Mouse (Mus musculus): ENCODE measurements around the gene Tspan3. TPM values are rescaled to one million over a fixed set of nuclear protein-coding genes. Genes with fewer than 3 reads are reported as not detected.

The Tspan3 gene
- total RNA-seq (2021), result 100 to 1,000 TPM; 341 to 346 TPM
- long read RNA-seq, transcript Tspan3-201 (7 exons, 1,716 nt), result major isoform, 550 of 580 reads
- long read RNA-seq, partial matches to known transcripts, result 9 of 580 reads
- long read RNA-seq, other reads (novel, unspliced or antisense), result 20 of 580 reads

DNA sequence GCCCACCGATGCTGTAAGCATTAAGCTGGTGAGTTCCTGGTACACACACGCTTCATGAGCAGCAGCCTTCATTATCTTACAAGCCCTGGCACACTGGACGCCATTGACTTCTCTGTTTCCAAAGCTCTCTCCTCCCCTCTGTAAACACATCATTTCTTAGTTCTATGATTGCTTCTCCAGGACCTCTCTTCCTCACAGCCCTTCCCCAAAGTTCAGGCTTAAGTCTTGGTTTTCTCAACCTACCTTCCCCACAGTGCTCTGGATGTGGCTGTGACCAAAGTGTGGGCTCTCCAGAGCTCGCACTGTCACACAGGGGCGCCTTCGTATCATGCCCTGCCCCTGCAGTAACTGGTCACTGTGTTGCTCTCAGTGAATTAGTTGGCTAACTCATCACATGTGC, at the start of gene Tspan3:
TSS of gene Tspan3 (minus strand) at position 101 of the 400 bp plus-strand sequence.
- no peak for DNase-seq (ENCODE audit: low spot score in 2 of 2)

DNA sequence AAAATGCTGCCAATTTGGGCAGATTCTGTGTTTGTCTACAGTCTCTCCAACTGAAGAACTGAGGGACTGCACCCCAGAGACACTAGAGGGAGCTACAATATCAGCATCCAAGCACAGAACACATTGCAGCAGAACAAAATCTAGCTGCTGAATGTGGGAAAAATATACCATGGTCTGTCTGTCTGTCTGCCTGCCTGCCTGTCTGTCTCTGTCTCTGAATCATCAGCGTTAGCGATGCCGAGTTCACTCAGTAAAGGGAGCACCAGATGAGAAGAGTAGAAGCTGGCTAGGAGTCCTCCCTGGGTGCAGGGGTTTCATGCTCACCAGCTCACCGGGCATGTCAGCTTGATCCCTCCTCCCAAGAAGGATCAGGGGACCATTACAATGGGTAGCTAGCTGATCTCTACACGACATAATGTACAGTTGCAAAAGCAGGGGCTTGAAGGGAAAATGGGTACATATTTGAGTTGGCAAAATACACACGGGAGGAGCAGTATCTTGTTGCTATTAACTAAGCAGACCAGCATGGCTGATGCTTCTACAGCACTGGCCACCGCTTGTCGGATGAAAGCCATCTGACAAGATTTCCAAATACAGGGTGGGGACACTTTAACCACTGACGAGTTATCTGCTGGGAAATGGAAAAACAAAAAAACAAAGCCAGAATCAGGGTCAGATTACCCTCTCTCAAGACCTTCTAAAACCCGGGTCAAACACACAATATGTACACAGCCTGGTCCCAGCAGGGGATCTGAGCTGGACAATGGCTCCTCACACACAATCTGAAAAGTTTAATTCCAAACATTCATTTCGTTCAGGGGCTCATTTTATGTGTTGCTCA, 48.4 kb upstream of the Tspan3 start:
- peak; percentile 65 to 84 for DNase-seq (ENCODE audit: low spot score in 2 of 2)

DNA sequence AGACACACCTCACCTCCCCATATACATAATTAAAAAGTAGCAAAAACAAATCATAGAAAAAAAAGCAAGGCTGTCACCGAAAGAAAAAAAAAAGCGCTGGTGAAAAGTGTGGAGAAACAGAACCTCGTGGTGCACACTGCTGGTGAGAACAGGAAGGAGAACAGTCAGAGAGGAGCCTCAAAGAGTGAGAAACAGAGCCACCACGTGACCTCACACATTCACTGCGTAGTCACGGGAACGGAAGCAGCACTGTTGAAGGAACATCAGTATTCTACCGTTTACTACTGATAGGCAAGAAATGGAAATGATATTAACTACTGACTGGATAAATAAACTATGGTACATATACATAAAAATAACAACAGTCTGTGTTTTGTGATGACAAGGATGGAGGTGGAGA, 43.5 kb upstream of the Tspan3 start:
- DNase-seq (ENCODE audit: low spot score in 2 of 2), result no peak

DNA sequence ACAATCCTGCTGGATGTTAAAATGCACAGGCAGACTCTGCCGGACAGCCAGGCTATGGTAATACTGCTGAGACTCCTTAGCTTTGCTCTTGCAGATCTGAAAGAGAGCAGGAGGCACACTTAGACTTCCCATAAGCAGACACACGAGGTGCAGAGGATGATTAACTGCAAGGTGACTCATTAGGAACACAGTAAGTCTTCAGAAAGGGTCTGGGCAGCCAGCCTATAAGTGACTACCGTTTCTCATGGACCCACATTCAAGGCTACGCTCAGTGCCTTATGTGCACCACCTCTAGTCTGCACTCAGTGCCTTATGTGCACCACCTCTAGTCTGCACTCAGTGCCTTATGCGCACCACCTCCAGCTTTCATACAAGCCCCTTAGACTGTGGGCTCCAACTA, 42.2 kb upstream of the Tspan3 start:
- DNase-seq (ENCODE audit: low spot score in 2 of 2), result no peak

DNA sequence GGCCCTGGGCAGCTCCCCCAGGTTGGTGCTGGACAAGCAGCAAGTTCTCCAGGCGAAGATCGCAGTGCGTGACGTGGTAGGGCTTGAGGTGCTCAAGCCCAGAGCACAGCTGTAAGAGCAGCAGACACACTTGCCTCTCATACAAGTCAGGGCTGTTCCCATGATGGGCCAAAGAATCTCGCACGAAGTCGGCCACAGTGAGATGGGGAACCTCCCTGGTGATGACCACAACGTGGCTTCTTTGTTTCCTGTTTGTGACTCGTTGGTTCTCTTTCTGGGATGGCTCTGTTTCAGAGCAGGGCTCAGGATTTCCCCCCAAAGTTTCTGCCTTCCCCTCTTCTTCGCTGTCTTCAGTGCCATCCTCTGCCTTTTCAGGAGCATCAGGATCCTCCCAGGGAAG, 41.8 kb upstream of the Tspan3 start:
- DNase-seq (ENCODE audit: low spot score in 2 of 2), result no peak

DNA sequence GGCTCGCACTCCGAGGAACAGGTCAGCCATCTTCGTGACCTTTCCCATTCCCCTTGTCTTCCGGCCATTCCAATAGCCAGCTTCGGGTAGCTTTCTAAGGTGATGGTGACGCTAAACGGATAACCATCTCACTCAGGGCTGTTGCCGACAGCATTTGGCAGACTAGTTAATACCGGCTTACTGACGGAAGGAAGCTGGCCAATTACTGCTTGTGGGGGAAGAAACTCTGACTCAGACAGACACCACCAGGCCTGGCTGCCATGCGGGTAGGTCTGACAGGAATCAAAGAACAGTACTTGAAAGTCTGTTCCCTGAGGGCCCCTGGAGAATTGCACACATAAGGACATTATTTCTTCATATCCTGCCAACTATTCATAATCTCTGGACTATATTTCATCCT, 40.1 kb upstream of the Tspan3 start:
- peak in 1 of 2 experiments; percentile 37 for DNase-seq (ENCODE audit: low spot score in 2 of 2)

DNA sequence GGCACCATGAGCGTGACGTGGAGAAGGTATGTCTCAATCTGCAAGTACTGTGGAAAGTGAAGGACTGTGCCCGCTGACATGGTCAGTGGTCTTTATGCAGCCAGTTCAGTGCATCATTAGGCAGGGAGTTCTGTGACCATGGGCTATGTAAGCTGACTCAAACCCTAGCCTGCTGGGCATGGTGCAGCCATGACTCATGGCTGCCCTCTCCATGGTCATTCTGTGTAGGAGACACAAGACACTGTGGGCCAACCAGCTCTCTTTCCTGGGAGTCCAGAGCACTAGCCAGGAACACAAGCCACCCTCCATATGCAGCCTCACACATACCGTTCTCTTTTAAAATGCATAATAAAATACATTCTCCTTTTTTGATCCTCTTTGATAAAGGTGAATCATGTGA, 39.0 kb upstream of the Tspan3 start:
- DNase-seq (ENCODE audit: low spot score in 2 of 2), result no peak

DNA sequence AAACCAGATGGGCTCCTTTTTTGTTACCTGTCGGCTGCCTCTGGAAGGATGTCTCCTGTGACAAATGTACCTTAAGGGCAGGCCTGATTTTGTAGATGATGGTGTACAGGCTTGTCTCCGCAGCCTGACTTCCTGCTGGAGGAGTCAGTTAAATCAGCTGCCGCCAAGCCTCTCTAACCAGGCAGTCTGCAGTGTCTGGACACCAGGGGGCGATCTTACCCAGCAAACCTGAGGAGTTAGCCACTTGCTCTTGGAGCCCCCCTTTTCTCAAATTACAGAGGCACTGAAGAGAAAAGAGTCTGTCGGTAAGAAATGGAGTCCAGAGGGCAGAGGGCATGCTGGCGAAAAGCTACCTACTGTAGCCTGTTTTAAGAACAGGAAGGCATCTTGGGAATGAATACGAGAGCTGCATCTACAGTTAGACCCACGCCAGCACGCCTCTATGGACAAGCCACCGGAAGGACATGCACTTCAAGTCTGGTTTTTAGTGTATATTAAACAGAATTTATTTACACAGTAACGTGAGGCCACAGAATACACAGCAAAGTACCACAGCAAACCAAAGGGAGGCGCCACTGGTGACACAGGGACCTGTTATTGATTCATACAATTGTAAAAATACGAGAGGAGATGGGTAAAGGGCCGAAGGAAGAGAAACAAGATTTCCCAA, 35.5 kb upstream of the Tspan3 start:
- DNase-seq (ENCODE audit: low spot score in 2 of 2), result peak; percentile 69 to 87

DNA sequence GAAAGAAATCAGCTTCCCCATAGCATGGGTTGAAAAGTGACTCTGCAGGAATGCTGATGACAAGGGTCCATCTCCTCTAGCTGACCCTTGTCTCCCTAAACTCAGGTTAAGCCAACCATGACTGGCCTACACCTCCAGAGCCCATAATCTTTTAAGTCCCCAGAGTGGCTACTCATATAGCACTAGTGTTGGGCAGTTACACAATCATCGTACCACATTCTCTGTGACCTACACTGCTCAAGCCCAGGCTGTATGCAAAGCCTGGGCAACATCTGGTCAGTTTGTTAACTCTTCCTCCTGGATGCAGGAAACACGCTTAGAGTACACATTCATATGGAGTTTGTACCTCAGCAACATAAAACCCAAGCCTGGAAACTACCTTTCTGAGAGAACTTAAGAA, 34.9 kb upstream of the Tspan3 start:
- no peak for DNase-seq (ENCODE audit: low spot score in 2 of 2)

DNA sequence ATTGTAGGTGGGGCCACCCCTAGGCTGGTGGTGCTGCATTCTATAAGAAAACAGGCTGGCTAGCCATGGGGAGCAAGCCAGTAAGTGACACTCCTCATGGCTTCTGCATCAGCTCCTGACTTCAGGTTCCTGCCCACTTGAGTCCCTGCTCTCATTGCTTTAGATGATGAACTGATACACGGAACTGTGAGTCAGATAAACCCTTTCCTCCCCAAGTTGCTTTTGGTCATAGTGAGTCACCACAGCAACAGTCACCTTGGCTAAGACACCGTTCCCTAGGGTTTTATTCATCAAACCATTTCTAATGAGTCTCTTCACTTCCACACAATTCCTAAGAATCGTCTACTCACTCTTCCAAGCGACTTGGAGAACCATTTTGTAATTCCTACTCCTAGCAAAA, 31.6 kb upstream of the Tspan3 start:
- DNase-seq (ENCODE audit: low spot score in 2 of 2), result no peak

DNA sequence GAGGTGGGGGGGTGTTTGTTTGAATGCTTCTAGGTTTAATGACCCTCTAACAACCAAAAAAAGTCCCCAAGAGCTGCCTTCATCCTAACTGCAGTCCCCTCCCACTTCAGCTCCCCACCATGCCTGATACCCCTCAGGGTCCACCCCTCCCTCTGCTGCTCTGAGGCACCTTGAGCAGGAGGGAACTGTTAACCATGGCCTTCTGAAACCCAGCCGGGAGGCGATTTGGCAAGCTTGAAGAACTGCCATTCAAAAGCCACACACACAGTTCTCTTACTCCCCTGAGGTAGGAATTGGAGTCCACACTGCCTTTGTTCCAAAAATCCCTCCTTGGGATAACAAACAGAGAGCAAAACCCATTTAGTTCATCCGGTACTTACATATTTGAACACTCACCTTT, 29.9 kb upstream of the Tspan3 start:
- no peak for DNase-seq (ENCODE audit: low spot score in 2 of 2)

DNA sequence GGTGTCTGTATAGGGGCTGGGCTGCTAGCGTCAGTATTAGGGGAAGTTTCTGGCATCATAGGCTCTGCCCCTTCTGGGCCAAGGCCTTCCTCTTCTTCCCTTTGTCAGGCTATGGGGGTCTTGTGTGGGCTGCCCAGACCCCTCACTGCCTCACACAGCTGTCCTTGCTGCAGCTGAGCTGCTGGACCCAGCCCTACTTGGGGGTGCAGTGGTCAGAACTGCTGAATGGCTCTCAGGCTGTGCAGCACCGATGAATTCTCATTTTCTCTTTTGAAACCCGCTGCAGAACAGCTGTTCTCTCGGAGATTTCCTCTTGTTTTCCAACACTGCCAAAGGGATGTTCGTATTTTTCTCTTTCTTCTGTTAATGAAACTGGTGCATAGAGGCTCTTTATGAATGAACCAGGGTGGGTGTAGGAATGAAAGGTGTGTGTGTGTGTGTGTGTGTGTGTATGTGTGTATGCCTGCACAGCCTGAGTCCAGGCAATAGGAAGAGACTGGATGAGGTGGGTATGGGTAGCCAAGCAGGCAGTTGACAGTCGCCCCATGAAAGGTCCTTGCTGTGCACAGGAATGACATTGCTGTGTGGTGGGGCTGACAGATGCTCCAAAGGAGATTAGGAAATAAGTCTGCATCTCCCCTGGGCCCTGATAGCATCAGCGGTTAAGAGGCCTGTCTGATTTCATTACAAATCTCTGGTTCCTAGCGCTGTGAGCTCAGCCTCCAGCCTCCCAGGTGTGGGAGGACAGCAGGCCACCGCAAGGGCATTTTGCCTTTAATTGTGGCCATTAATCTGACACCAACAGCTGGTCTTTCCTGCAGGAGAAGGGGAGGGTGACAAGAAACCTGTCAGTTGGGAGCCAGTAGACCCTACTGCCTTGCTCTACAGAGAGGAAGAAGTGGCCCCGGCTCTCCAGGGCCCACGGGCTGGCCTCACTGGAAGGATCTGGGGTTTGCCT, 26.5 kb upstream of the Tspan3 start:
- no peak for DNase-seq (ENCODE audit: low spot score in 2 of 2)

DNA sequence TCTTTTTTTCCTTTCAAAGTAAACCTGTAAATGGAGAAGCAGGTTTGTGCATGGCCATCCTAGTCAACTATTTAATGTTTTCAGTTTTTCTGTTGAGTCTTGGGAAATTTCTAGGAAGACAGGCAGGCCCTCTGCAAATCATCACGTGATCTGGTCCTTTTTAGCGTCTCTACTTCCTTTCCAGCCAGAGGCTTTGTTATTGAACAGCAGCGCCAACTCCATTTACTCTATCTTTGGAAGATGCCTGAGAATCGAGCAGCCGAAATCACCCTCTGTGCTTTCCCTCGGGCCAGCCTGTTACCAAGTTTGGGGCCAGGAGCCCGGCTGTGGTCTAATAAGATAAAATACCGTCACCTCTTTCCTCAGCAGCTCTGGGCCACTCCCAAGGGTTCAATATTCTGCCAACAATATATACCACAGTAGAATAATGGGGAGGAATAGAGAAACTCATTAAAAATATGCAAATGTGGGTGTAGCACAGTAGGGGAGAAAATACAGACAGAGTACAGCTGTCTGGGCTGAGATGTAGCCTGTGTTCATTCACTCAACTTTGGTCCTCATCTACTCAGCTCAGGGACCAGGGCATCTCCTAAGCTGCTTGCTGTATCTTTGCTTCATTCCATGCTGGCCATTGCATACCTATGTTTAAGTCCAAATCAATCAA, 15.0 kb upstream of the Tspan3 start:
- DNase-seq (ENCODE audit: low spot score in 2 of 2), result no peak

DNA sequence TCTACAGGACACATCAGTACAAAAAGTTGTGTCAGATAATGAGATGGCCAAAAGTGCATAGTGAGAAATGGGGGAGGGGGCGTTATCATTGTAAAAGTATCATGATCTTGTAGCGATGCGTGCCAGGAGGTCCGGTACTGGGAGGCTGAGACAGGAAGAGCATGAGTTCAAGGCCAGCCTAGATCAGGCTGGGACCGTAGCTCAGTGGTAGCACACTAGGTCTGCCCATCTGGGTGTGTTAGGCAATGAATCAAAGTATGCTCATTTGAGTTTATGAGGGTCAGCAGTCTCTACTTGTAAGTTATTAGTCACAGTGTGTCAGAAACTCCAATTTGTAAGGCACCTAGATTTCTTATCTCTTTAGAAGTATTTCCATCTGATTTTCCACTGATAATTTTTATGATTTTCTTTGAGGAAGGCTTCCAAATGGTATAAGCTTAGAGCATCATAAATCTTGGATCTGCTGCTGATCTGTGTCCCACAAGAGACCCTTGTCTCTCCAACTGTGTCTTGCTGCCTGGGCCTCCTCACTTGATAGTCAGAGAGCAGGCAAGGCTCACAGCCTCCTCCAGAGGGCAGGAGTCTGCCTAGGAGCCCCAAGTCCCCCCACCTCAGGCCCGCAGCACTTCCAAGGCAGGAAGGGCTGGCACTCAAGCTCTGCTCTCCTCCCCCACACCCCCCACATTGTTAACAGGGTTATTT, 14.3 kb upstream of the Tspan3 start:
- DNase-seq (ENCODE audit: low spot score in 2 of 2), result no peak

DNA sequence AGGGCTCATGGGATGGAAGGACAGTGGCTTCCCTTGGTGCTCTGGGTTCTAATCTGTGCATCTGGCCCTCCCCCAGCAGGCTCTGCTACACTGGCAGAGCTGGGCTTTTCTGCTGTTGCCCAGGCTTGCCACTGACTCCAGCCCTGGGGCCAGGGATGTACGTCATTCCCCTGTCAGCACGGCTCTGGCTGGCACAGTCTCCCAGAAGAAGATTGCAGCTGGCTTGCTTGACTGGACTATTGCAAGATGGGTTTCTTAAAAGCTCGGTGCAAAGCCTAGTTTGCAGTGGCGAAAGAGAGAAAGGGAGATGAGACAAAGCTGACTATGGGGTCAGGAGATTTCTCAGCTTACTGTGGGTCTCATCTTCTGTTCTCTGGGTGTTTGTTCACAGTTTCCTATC, 12.1 kb upstream of the Tspan3 start:
- no peak for DNase-seq (ENCODE audit: low spot score in 2 of 2)

DNA sequence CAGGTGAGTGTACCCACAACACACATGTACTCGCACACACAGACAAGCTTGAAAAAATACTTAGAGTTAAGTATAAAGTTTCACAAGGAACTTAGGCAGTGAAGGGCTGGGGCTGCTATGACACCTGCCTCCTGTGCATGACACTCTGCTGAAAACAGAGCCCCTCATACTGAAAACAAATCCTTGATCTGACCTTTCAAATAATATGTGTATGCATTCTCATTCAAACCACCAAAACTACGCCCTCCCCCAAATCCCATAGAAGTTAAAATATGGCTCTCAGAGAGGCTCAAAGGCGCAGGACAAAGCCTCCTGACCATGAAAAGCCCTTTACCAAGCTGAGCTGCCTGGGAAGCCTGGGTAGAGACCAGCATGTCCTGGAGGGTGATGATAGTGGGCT, 10.0 kb upstream of the Tspan3 start:
- no peak for DNase-seq (ENCODE audit: low spot score in 2 of 2)

DNA sequence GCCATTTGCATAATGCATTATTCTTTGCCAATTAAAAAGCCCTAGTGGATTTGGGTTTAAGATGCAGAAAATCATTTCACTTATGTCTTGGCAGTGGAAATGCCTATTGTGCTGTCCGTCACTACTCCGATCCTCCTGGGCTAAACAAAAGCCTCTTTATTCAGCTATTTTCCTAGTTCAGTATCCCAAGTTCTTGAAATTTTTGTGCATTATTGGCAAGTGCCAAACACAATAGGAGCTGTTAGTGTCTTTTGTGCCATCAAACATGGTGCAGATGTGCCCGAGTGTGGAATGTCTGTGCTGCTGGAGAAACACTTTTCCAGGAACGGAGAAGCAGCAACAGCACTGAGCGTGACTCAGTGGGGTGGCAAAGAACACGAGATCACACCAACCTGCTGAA, 2.4 kb upstream of the Tspan3 start:
- DNase-seq (ENCODE audit: low spot score in 2 of 2), result no peak

DNA sequence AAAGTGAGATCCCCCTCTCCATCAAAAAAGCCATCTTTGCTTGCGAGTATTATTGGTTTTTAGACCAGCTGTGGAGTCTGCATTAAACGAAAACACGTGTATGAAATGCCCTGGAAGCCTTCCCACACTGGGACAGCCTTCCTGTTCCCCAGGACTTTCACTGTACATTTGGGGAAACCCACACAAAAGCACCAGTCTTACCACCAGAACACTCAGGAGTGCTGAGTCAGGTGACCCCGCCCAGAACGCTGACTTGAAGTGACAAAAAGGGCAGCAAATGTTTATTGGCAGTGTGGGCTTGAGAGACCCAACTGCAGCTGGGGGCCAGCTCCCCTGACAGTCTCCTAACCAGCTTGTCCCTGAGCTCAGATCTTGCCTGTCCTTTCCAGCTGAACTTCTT, 884 bp upstream of the Tspan3 start:
- no peak for DNase-seq (ENCODE audit: low spot score in 2 of 2)

DNA sequence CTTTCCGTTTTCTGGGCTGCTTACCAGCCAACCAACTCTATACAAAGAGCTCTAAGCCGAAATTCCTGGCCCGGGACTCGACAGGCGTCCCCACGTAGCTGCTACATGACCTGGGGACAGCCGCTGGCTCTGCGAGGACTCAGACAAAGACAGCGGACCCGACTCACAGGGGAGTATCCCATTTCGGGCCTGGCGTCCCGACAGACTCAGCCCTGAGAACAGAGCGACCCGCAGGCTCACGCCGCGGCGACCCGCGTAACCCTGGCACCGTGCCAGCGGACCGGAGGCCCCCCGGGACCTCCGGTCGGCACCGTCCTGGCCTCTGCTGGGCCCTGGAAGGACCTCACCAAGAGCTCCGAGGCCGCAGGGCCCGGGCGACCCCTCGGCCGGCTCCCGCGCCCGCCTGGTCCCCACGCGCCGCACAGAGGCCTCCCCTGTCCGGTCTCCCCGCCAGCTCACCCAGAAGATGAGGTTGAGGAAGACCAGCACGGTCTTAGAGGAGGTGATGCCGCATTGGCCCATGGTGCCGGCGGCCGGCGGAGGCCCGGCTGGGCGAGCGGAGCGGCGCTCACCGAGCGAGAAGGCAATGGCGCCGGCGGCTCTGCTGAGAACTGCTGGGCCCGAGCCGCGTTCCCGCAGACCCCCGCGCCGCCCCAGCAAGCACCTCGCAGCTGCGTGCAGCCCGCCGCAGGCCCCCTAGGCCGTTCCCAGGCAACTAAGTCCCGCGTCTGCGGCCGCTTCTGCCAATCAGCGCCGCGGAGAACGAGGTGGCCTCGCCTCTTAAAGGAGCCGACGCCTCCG, 4.7 kb downstream of the Tspan3 start:
- peak; percentile 91 to 95 for DNase-seq (ENCODE audit: low spot score in 2 of 2)
